Mouse (Mus musculus) erythroid progenitor cell, adult 5-6 weeks (primary cell): ENCODE results near the gene Olfr657. TPM values are rescaled to one million over a fixed set of nuclear protein-coding genes. Genes with fewer than 3 reads are reported as not detected.

Source experiments
- ATAC-seq: replicated peaks from 2 replicates; pipeline ENCODE4 v1.8.0; 2016; ENCODE audit warnings: moderate number of reproducible peaks, mild to moderate bottlenecking, moderate TSS enrichment, inconsistent platforms; ENCODE audit not compliant: poor library complexity, low FRiP score, severe bottlenecking
- total RNA-seq, 2 experiments: library from RNA; stranded (forward) in 1 of 2; stranded (reverse) in 1 of 2; fragments of 150-400 nt in 1 of 2; fragments of 186-747, 209-891 nt in 1 of 2; gene quantifications; 2 replicates each; pipeline versions ENCODE4 v1.2.3 to v1.2.4; 2015 to 2017; ENCODE audit warnings: low replicate concordance in 2 of 2

Gene Olfr657
- total RNA-seq (2015; ENCODE audit: low replicate concordance) (not detected in 2 replicates), total RNA-seq (2017; ENCODE audit: low replicate concordance) (not detected in 2 replicates)

GRCm38 (mm10) chr7:104624494-104624893, at the start of gene Olfr657:
TSS of gene Olfr657 (plus strand) at chr7:104624794.
- ATAC-seq: no peak

GRCm38 (mm10) chr7:104577014-104577413, 47.6 kb upstream of the Olfr657 start, which contains the start of gene Olfr653:
TSS of gene Olfr653 (plus strand) at chr7:104577314.
- ATAC-seq: no peak

- no peak for ATAC-seq
Measured at GRCm38 (mm10) chr7:104580846-104581245, 43.7 kb upstream of the Olfr657 start.

- ATAC-seq: no peak
Measured at GRCm38 (mm10) chr7:104581429-104581828, 43.2 kb upstream of the Olfr657 start.

DNA sequence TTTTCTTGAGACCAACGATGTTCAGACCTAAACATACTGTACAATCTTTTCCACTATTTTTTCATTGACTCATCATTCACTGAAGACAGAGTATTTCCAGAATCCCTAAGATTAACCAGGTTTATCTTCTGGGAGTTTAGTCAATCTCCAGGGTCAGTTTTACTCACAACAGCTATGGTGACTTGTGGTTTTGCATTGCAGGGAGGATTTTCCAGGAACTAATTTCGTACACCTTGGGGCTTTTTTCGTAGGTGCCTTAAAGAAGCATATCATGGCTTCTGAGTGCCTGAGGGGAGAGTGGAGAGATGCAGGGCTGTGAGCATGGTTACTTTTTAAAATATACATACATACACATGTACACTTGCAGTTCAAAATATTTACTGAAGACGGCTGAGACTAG, 37.9 kb upstream of the Olfr657 start, which contains the start of gene Olfr654:
TSS of gene Olfr654 (plus strand) at position 301 of the 400 bp plus-strand sequence.
- ATAC-seq: no peak

DNA sequence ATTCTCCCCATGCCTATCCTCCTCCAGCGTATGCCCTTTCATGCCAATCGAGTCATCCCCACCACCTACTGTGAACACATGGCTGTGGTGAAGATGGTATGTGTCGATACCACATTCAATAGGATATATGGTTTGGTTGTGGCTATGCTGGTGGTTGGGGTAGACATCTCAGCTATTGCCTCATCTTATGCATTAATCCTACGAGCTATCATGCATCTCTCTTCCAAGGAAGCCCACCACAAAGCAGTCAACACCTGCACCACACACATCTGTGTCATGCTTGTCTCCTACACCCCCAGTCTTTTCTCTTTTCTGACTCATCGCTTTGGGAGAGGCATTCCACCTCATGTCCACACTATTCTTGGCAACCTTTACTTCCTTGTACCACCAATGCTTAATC, 36.3 kb upstream of the Olfr657 start:
- no peak for ATAC-seq

DNA sequence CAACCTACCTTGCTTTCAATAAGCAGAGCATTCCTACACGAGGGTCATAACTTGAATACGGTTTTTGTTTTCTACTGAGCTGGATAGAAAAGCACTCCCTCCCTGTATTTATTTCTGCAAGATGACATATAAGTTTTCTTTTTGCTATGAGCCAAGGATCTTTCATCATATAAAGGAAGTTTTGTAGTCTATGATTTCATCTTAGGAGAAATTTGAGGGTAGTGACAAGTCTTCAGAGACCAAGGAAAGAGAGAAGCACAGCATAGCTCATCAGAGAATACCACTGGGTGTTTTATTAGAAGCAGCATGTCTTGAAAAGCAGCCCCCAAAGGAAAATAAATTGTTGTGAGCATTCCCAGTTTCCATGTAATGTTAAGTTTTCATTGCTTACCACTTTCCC, 22.9 kb upstream of the Olfr657 start, which contains the start of gene Olfr655:
TSS of gene Olfr655 (minus strand) at position 101 of the 400 bp plus-strand sequence.
- ATAC-seq: no peak

GRCm38 (mm10) chr7:104603173-104603572, 21.4 kb upstream of the Olfr657 start:
- ATAC-seq: 0 out of 2 replicates have a peak, but pooled peaks have one; percentile 49

- no peak for ATAC-seq
Measured at GRCm38 (mm10) chr7:104604727-104605126, 19.9 kb upstream of the Olfr657 start.

GRCm38 (mm10) chr7:104613655-104614054, 10.9 kb upstream of the Olfr657 start, which contains the start of gene Olfr656:
TSS of gene Olfr656 (plus strand) at chr7:104613955.
- ATAC-seq: no peak

DNA sequence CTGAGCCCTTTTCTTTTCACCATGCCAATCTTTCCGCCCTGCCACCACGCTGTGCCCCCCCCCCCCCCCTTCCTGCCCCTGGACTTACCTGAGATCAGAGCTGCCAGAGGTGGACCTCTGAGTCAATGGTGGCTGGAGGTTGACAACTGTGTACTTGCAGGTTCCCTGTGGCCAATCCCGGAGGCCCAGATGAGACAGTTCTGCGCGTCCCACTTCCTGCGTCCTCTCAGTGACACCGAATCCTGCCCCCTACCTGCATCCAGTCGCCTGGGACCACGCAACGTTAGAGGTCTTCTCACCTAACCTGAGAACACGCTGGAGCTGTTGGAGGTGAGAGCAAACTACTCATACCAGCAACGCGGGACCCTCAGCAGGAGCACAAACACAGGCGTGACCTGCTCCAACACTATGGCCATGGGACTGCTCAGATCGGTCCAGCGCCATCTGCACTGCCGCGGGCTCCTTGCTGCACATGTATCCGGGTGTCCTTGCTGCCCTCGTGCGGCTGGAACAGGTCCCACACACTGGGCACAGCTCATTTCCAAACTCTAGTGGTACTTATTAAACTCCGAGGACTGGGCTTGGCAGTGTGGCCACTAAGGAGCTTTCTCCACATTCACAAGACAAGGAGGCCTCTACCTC, 22.4 kb downstream of the Olfr657 start, which contains the start of gene Olfr658:
TSS of gene Olfr658 (minus strand) at position 465 of the 642 bp plus-strand sequence.
- peak; percentile 44; the same call in 1 of the 2 replicates for ATAC-seq

DNA sequence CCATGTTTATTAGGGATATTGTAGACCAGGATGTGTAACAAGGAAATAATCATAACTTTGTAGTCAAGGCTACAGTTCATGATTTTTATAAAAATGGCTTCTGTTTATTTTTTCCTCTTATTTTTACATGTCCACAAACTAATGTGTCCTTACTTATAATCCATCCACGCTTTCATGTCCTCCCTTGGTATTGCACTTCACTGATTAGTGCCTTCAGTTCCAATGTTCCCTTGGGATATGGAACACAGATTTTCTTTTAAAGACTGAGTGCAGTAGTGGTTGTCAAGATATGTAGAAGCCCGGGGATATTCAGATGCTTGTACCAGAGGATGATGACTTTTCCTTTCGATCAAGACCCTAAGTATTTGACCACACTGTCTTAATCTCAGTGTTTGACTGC, 41.9 kb downstream of the Olfr657 start, which contains the start of gene Olfr659:
TSS of gene Olfr659 (plus strand) at position 301 of the 400 bp plus-strand sequence.
- ATAC-seq: no peak

DNA sequence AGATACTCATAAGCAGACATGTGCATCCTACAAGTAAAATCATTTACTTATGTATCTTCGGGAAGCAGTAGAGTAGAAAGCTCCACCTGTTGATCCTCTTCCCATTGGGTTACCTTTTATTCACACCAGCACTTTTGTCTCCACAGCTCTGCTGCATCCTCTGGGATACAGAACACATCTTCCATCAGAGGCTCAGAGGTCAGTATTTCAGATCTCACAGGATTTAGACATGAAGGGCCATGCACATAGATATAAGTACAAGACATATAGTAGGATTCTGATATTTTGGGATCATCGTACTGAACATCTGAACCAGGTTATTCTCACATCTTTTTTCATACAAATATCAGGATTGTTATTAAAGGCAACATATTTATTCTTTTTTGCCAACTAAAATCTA, 61.6 kb downstream of the Olfr657 start, which contains the start of gene Olfr661:
TSS of gene Olfr661 (plus strand) at position 301 of the 400 bp plus-strand sequence.
- no peak for ATAC-seq

Other genes with a start within 250 kb of the Olfr657 start
- gene Trim30c, start 224.0 kb upstream of the Olfr657 start, total RNA-seq (2015; ENCODE audit: low replicate concordance): not detected in 2 replicates
- 0.39 TPM in 1 of 2 replicates, not detected in the other for gene Trim30c, start 224.0 kb upstream of the Olfr657 start, total RNA-seq (2017; ENCODE audit: low replicate concordance)
- gene Trim30a, start 159.6 kb upstream of the Olfr657 start, total RNA-seq (2015; ENCODE audit: low replicate concordance): 11.3 and 13.0 TPM in 2 replicates
- gene Trim30a, start 159.6 kb upstream of the Olfr657 start, total RNA-seq (2017; ENCODE audit: low replicate concordance): 6.9 and 7.3 TPM in 2 replicates
- 4.0 and 6.7 TPM in 2 replicates for gene Trim30d, start 116.9 kb upstream of the Olfr657 start, total RNA-seq (2015; ENCODE audit: low replicate concordance)
- 1.4 and 3.0 TPM in 2 replicates for gene Trim30d, start 116.9 kb upstream of the Olfr657 start, total RNA-seq (2017; ENCODE audit: low replicate concordance)
- not detected in 2 replicates for gene Olfr651, start 74.7 kb upstream of the Olfr657 start, total RNA-seq (2015; ENCODE audit: low replicate concordance)
- gene Olfr651, start 74.7 kb upstream of the Olfr657 start, total RNA-seq (2017; ENCODE audit: low replicate concordance): not detected in 2 replicates
- not detected in 2 replicates for gene Olfr652, start 63.9 kb upstream of the Olfr657 start, total RNA-seq (2015; ENCODE audit: low replicate concordance)
- gene Olfr652, start 63.9 kb upstream of the Olfr657 start, total RNA-seq (2017; ENCODE audit: low replicate concordance): not detected in 2 replicates
- not detected in 2 replicates for gene Olfr653, start 47.5 kb upstream of the Olfr657 start, total RNA-seq (2015; ENCODE audit: low replicate concordance)
- not detected in 2 replicates for gene Olfr653, start 47.5 kb upstream of the Olfr657 start, total RNA-seq (2017; ENCODE audit: low replicate concordance)
- not detected in 2 replicates for gene Olfr654, start 37.8 kb upstream of the Olfr657 start, total RNA-seq (2015; ENCODE audit: low replicate concordance)
- not detected in 2 replicates for gene Olfr654, start 37.8 kb upstream of the Olfr657 start, total RNA-seq (2017; ENCODE audit: low replicate concordance)
- gene Olfr655, start 23.0 kb upstream of the Olfr657 start, total RNA-seq (2015; ENCODE audit: low replicate concordance): not detected in 2 replicates
- not detected in 2 replicates for gene Olfr655, start 23.0 kb upstream of the Olfr657 start, total RNA-seq (2017; ENCODE audit: low replicate concordance)
- gene Olfr656, start 10.8 kb upstream of the Olfr657 start, total RNA-seq (2015; ENCODE audit: low replicate concordance): not detected in 2 replicates
- gene Olfr656, start 10.8 kb upstream of the Olfr657 start, total RNA-seq (2017; ENCODE audit: low replicate concordance): not detected in 2 replicates
- not detected in 2 replicates for gene Olfr658, start 22.5 kb downstream of the Olfr657 start, total RNA-seq (2015; ENCODE audit: low replicate concordance)
- not detected in 2 replicates for gene Olfr658, start 22.5 kb downstream of the Olfr657 start, total RNA-seq (2017; ENCODE audit: low replicate concordance)
- gene Olfr659, start 42.0 kb downstream of the Olfr657 start, total RNA-seq (2015; ENCODE audit: low replicate concordance): not detected in 2 replicates
- gene Olfr659, start 42.0 kb downstream of the Olfr657 start, total RNA-seq (2017; ENCODE audit: low replicate concordance): not detected in 2 replicates
- gene Olfr661, start 61.7 kb downstream of the Olfr657 start, total RNA-seq (2015; ENCODE audit: low replicate concordance): not detected in 2 replicates
- not detected in 2 replicates for gene Olfr661, start 61.7 kb downstream of the Olfr657 start, total RNA-seq (2017; ENCODE audit: low replicate concordance)
- not detected in 2 replicates for gene Usp17le, start 152.7 kb downstream of the Olfr657 start, total RNA-seq (2015; ENCODE audit: low replicate concordance)
- not detected in 2 replicates for gene Usp17le, start 152.7 kb downstream of the Olfr657 start, total RNA-seq (2017; ENCODE audit: low replicate concordance)
- gene Usp17lb, start 217.8 kb downstream of the Olfr657 start, total RNA-seq (2015; ENCODE audit: low replicate concordance): not detected in 2 replicates
- not detected in 2 replicates for gene Usp17lb, start 217.8 kb downstream of the Olfr657 start, total RNA-seq (2017; ENCODE audit: low replicate concordance)
- not detected in 2 replicates for gene Usp17la, start 232.2 kb downstream of the Olfr657 start, total RNA-seq (2015; ENCODE audit: low replicate concordance)
- not detected in 2 replicates for gene Usp17la, start 232.2 kb downstream of the Olfr657 start, total RNA-seq (2017; ENCODE audit: low replicate concordance)